Mouse (Mus musculus): ENCODE data around the gene Adamts6.

GRCm38 (mm10) chr13:104258997-104259396, 28.6 kb upstream of the Adamts6 start:
- TF ChIP-seq CTCF (IDR thresholded peaks at IDR 0.05) (no peak), POLR2A (IDR thresholded peaks at IDR 0.05; ENCODE audit: insufficient read depth, low read depth, low read length) (no peak), EP300 (IDR thresholded peaks at IDR 0.05; ENCODE audit: insufficient read depth, low read depth, low read length) (no peak)

Data from heart, adult 2 months (tissue).